Mouse (Mus musculus) heart, adult 9 months (tissue): Measurements from ENCODE around the gene Gramd2.

Experiments used
- DNase-seq, 2 experiments: peaks; one replicate each; pipeline ENCODE4 v3.0.0; 2022; ENCODE audit warnings: low spot score in 2 of 2

Gene Gramd2

GRCm38 (mm10) chr9:59667904-59668303 lies 12.0 kb upstream of the Gramd2 start:
- no peak for DNase-seq

GRCm38 (mm10) chr9:59668473-59668872 lies 11.5 kb upstream of the Gramd2 start:
- DNase-seq: no peak

- DNase-seq: no peak
These were observed 10.8 kb upstream of the Gramd2 start for GRCm38 (mm10) chr9:59669172-59669571.

GRCm38 (mm10) chr9:59672195-59672894 lies 7.6 kb upstream of the Gramd2 start:
- peak; percentile 78 to 81 for DNase-seq

- no peak for DNase-seq
These were observed 6.5 kb upstream of the Gramd2 start for GRCm38 (mm10) chr9:59673427-59673826.

GRCm38 (mm10) chr9:59675598-59675997 lies 4.3 kb upstream of the Gramd2 start:
- DNase-seq: no peak

GRCm38 (mm10) chr9:59678313-59678712 lies 1.6 kb upstream of the Gramd2 start:
- DNase-seq: no peak

GRCm38 (mm10) chr9:59680534-59680875 lies 561 bp downstream of the Gramd2 start:
- no peak for DNase-seq

- no peak for DNase-seq
These were observed 4.1 kb downstream of the Gramd2 start for GRCm38 (mm10) chr9:59684020-59684419.

- DNase-seq: no peak
These were observed 7.6 kb downstream of the Gramd2 start for GRCm38 (mm10) chr9:59687416-59688046.

GRCm38 (mm10) chr9:59691635-59692094 lies 11.7 kb downstream of the Gramd2 start:
- peak; percentile 66 to 82 for DNase-seq

GRCm38 (mm10) chr9:59692145-59692544 lies 12.2 kb downstream of the Gramd2 start:
- DNase-seq: peak in 1 of 2 experiments; percentile 20

GRCm38 (mm10) chr9:59694571-59695450 lies 14.9 kb downstream of the Gramd2 start:
- DNase-seq: no peak

GRCm38 (mm10) chr9:59695451-59695813 lies 15.5 kb downstream of the Gramd2 start:
- DNase-seq: peak in 1 of 2 experiments; percentile 21

GRCm38 (mm10) chr9:59696381-59696780 lies 16.4 kb downstream of the Gramd2 start:
- DNase-seq: no peak

- no peak for DNase-seq
These were observed 21.1 kb downstream of the Gramd2 start for GRCm38 (mm10) chr9:59701094-59701493.

- DNase-seq: no peak
These were observed 23.2 kb downstream of the Gramd2 start for GRCm38 (mm10) chr9:59703099-59703498.

GRCm38 (mm10) chr9:59706850-59707825 lies 27.2 kb downstream of the Gramd2 start:
- DNase-seq: no peak

- no peak for DNase-seq
These were observed 29.3 kb downstream of the Gramd2 start for GRCm38 (mm10) chr9:59709225-59709624.

- no peak for DNase-seq
These were observed 36.4 kb downstream of the Gramd2 start for GRCm38 (mm10) chr9:59716275-59716898.

GRCm38 (mm10) chr9:59718237-59718636 lies 38.3 kb downstream of the Gramd2 start:
- no peak for DNase-seq
